Mouse (Mus musculus) lung, adult 2 months (tissue): Measurements from ENCODE around the gene Pkp4.

Experiments
- CTCF ChIP-seq: fragments of 200-500 bp; IDR thresholded peaks from 2 replicates; pipeline ENCODE4 v1.5.1; 2011; ENCODE audit warnings: mild to moderate bottlenecking, low read length, control low read depth; ENCODE audit not compliant: insufficient read depth
- POLR2A ChIP-seq: fragments of 200-500 bp; IDR thresholded peaks from 2 replicates; pipeline ENCODE4 v1.6.1; 2011; ENCODE audit warnings: low read depth, mild to moderate bottlenecking, control low read depth, low read length, borderline replicate concordance; ENCODE audit errors: extremely low read depth

- TF ChIP-seq CTCF (no peak), POLR2A (no peak)
Observed at GRCm38 (mm10) chr2:59350094-59350493, 189.4 kb downstream of the Pkp4 start.
